Mouse (Mus musculus): ENCODE measurements around the gene Nyx. TPM values are rescaled to one million over a fixed set of nuclear protein-coding genes. Genes with fewer than 3 reads are reported as not detected.

Gene Nyx
- polyA plus RNA-seq, 1 experiment from 2014 or later: 0.06 TPM

GRCm38 (mm10) chrX:13502862-13503375, 37.0 kb downstream of the Nyx start:
- peaks cover 60% of the 10 kb centered on the region for H3K27me3 ChIP-seq (ENCODE audit: poor library complexity, severe bottlenecking)
- 0 out of 2 replicates have a peak overlapping the region, but pooled peaks have one; percentile 6 for H3K4me3 ChIP-seq
- H3K27ac ChIP-seq: peak overlapping the region; percentile 68
- no peaks in the 10 kb centered on the region for H3K36me3 ChIP-seq (replicated peaks)
- no peaks in the 10 kb centered on the region for H3K9me3 ChIP-seq
- 54% methylated on average over 7 of the region's 7 CpGs for WGBS
- peaks cover 12% of the 10 kb centered on the region for H3K4me1 ChIP-seq
- no peak for DNase-seq (ENCODE audit: extremely low spot score, low spot score)

- WGBS: 93% methylated on average over 7 of the region's 7 CpGs
- peaks cover 12% of the 10 kb centered on the region for H3K4me1 ChIP-seq
- H3K4me3 ChIP-seq: no peak overlapping the region
- H3K9me3 ChIP-seq: no peaks in the 10 kb centered on the region
- no peaks in the 10 kb centered on the region for H3K36me3 ChIP-seq (replicated peaks)
- DNase-seq (ENCODE audit: extremely low spot score, low spot score): no peak
- no peak overlapping the region for H3K27ac ChIP-seq
- peaks cover 55% of the 10 kb centered on the region for H3K27me3 ChIP-seq (ENCODE audit: poor library complexity, severe bottlenecking)
These were observed 38.5 kb downstream of the Nyx start for GRCm38 (mm10) chrX:13504389-13504788.

GRCm38 (mm10) chrX:13506376-13506775, 40.5 kb downstream of the Nyx start:
- DNase-seq (ENCODE audit: extremely low spot score, low spot score): no peak
- Histone ChIP-seq H3K9me3 (no peaks in the 10 kb centered on the region), H3K36me3 (replicated peaks) (no peaks in the 10 kb centered on the region), H3K27me3 (ENCODE audit: poor library complexity, severe bottlenecking) (peaks cover 62% of the 10 kb centered on the region), H3K4me1 (peaks cover 12% of the 10 kb centered on the region), H3K27ac (no peak overlapping the region), H3K4me3 (no peak overlapping the region)
- 68% methylated on average over 2 of the region's 2 CpGs for WGBS

DNA sequence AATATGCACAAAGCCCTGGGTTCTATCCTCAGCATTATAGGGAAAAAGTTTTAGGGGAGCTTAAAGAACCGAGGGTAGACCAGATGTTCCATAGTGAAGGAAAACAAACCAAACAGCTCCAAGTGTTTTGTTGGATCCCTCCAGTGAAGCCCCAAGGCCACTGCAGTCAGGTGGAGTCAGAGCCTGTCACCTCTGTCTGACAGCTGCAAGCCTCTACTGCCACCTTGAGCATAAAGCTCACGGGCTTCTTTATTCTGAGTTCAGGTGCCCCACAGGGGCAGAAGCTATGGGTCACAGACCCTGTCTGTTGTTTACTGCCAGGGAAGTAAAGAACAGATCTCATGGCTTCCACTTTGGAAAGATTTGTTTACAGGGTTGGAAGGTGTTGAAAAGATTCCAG, 47.2 kb downstream of the Nyx start:
- H3K4me1 ChIP-seq: no peaks in the 10 kb centered on the region
- no peak for DNase-seq (ENCODE audit: extremely low spot score, low spot score)
- no peaks in the 10 kb centered on the region for H3K36me3 ChIP-seq (replicated peaks)
- H3K27ac ChIP-seq: no peak overlapping the region
- H3K27me3 ChIP-seq (ENCODE audit: poor library complexity, severe bottlenecking): peaks cover 66% of the 10 kb centered on the region
- H3K9me3 ChIP-seq: no peaks in the 10 kb centered on the region
- no peak overlapping the region for H3K4me3 ChIP-seq
- WGBS: 53% methylated on average over 2 of the region's 2 CpGs

- no peak overlapping the region for H3K4me3 ChIP-seq
- H3K9me3 ChIP-seq: no peaks in the 10 kb centered on the region
- peaks cover 66% of the 10 kb centered on the region for H3K27me3 ChIP-seq (ENCODE audit: poor library complexity, severe bottlenecking)
- no peaks in the 10 kb centered on the region for H3K4me1 ChIP-seq
- no peak overlapping the region for H3K27ac ChIP-seq
- DNase-seq (ENCODE audit: extremely low spot score, low spot score): no peak
- H3K36me3 ChIP-seq (replicated peaks): no peaks in the 10 kb centered on the region
- WGBS: 91% methylated on average over 5 of the region's 5 CpGs
These were observed 48.0 kb downstream of the Nyx start for GRCm38 (mm10) chrX:13513864-13514263.

DNA sequence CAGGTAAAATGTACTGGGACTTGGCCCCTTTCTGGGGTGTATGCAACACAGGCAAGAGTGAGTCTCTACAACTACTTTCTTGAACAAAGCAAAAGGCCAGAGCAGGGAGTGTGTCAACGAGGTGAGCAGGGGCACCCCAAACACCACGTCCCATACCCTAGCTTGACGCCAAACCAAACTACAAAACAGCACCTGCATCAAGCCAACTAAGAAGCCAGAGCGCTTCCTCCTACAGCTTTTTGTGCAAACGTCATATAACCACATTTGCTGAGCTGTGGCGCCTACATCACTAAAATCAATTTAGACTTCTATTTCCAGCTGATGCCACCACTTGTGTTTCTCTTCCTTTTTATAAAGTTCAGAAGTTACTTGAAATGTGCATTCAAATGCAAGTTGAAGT, 50.5 kb downstream of the Nyx start:
- Histone ChIP-seq H3K27me3 (ENCODE audit: poor library complexity, severe bottlenecking) (peaks cover 71% of the 10 kb centered on the region), H3K27ac (no peak overlapping the region), H3K36me3 (replicated peaks) (no peaks in the 10 kb centered on the region), H3K4me3 (no peak overlapping the region), H3K9me3 (no peaks in the 10 kb centered on the region), H3K4me1 (no peaks in the 10 kb centered on the region)
- no peak for DNase-seq (ENCODE audit: extremely low spot score, low spot score)
- 92% methylated on average over 6 of the region's 6 CpGs for WGBS

- Histone ChIP-seq H3K4me1 (no peaks in the 10 kb centered on the region), H3K27me3 (ENCODE audit: poor library complexity, severe bottlenecking) (peaks cover 78% of the 10 kb centered on the region), H3K4me3 (no peak overlapping the region), H3K36me3 (replicated peaks) (no peaks in the 10 kb centered on the region), H3K9me3 (no peaks in the 10 kb centered on the region), H3K27ac (no peak overlapping the region)
- no peak for DNase-seq (ENCODE audit: extremely low spot score, low spot score)
- 81% methylated on average over 10 of the region's 10 CpGs for WGBS
These were observed 52.1 kb downstream of the Nyx start for GRCm38 (mm10) chrX:13518019-13518418.

DNA sequence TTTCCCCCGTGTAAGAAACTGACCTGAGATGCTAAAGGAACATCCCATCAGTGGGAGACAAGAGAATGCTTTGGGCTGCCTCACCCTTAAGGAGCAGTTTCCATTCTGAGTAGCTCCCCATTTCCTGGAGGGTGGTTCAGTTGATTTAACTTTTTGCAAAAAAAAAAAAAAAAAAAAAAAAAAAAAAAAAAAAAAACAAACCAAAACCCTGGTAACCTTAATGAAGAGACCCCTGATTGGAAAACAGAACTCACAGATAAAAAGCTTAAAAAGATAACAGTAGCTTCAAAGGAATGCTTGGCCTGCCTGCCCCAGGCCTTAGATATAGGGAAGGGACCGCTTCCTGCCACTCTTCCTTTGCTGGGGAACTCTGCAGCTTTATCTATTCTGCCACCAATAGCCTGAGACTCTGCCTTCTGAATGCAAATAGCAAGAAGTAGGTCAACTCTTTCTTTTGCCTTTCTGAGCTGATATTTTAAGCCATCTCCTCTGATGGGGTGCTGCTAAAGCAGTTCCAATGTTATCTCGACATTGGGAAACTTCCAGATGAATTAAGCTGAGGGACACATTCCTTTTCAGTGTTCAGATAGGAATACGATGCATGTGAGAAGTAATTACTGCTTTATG, 53.0 kb downstream of the Nyx start:
- H3K9me3 ChIP-seq: no peaks in the 10 kb centered on the region
- no peak overlapping the region for H3K27ac ChIP-seq
- H3K27me3 ChIP-seq (ENCODE audit: poor library complexity, severe bottlenecking): peaks cover 80% of the 10 kb centered on the region
- no peak for DNase-seq (ENCODE audit: extremely low spot score, low spot score)
- WGBS: 83% methylated on average over 4 of the region's 4 CpGs
- no peak overlapping the region for H3K4me3 ChIP-seq
- no peaks in the 10 kb centered on the region for H3K36me3 ChIP-seq (replicated peaks)
- H3K4me1 ChIP-seq: no peaks in the 10 kb centered on the region

DNA sequence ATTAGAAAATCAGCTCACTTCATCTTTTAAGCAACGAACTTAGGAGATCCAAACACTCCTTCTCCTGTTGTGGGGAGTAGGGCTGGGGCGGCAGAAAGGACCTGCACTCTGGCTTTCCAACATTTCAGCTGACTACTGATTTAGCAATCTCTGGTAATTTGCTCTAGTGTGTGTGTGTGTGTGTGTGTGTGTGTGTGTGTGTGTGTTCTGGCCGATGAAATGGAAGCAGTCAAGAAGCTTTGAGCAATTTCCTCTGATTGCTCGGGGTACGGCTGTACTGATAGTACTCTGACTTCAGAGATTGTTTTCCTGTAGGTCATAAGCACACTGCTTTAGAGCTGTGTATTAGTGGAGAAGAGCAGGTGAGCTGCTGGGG, 53.5 kb downstream of the Nyx start:
- H3K27ac ChIP-seq: no peak overlapping the region
- 0 out of 2 replicates have a peak, but pooled peaks cover 2% of the 10 kb centered on the region for H3K36me3 ChIP-seq (replicated peaks)
- H3K4me3 ChIP-seq: no peak overlapping the region
- WGBS: 83% methylated on average over 5 of the region's 5 CpGs
- no peaks in the 10 kb centered on the region for H3K4me1 ChIP-seq
- peaks cover 85% of the 10 kb centered on the region for H3K27me3 ChIP-seq (ENCODE audit: poor library complexity, severe bottlenecking)
- H3K9me3 ChIP-seq: no peaks in the 10 kb centered on the region
- DNase-seq (ENCODE audit: extremely low spot score, low spot score): no peak

DNA sequence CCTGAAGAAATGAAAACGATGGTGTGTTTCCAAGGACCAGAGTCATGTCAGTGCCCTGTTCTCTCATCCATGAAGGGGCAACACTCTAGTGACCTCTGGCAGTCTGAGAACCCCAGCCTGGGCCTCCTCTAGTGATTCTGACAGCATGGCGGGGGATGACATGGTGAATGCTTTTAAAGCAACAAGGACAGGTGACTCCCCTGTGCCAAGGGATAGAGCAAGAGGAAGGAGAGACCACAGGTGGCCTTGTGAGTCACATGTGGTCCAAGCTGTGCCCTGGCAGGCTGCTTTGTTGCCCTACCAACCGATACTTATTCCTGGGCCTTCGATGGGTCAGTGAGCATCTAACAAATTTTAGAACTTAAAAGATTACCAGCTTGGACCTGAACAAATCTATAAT, 54.7 kb downstream of the Nyx start:
- Histone ChIP-seq H3K27me3 (ENCODE audit: poor library complexity, severe bottlenecking) (peaks cover 84% of the 10 kb centered on the region), H3K9me3 (no peaks in the 10 kb centered on the region), H3K27ac (no peak overlapping the region), H3K36me3 (replicated peaks) (peaks cover 4% of the 10 kb centered on the region; the same call in 1 of the 2 replicates), H3K4me3 (no peak overlapping the region), H3K4me1 (no peaks in the 10 kb centered on the region)
- 95% methylated on average over 4 of the region's 4 CpGs for WGBS
- no peak for DNase-seq (ENCODE audit: extremely low spot score, low spot score)

DNA sequence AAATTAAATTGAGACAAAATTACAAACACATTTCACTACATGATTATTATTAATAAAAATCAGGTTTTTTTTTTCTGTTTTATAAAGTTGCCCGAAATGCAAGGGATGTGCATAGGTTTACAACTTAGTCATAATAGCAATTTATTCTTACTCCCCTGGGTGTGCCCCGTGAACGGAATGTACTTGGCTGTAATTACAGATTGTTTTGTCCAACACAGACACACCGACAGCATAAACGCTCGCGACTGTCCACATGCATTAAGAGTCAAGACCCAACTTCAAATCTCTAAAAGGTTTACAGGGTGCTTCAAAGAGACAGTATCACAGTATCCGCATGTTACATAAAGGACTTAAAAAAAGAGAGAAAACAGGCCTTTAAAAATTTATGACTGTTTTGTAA, 55.4 kb downstream of the Nyx start:
- no peak overlapping the region for H3K27ac ChIP-seq
- H3K4me1 ChIP-seq: no peaks in the 10 kb centered on the region
- peaks cover 9% of the 10 kb centered on the region; the same call in 1 of the 2 replicates for H3K36me3 ChIP-seq (replicated peaks)
- H3K9me3 ChIP-seq: no peaks in the 10 kb centered on the region
- no peak for DNase-seq (ENCODE audit: extremely low spot score, low spot score)
- H3K27me3 ChIP-seq (ENCODE audit: poor library complexity, severe bottlenecking): peaks cover 84% of the 10 kb centered on the region
- 94% methylated on average over 8 of the region's 8 CpGs for WGBS
- no peak overlapping the region for H3K4me3 ChIP-seq
